Mouse (Mus musculus): ENCODE measurements around the gene Pklr. TPM values are rescaled to one million over a fixed set of nuclear protein-coding genes. Genes with fewer than 3 reads are reported as not detected.
A peak's percentile ranks its signal among the peaks of the same experiment; 100 is the strongest.
"Not testable (repeated sequence)": the region's sequence is repeated elsewhere in the genome, so short reads cannot be mapped to it uniquely, and the experiment has no call there.

Pklr gene
- polyA plus RNA-seq, 1 experiment from 2014 or later, result 4.4 TPM

DNA sequence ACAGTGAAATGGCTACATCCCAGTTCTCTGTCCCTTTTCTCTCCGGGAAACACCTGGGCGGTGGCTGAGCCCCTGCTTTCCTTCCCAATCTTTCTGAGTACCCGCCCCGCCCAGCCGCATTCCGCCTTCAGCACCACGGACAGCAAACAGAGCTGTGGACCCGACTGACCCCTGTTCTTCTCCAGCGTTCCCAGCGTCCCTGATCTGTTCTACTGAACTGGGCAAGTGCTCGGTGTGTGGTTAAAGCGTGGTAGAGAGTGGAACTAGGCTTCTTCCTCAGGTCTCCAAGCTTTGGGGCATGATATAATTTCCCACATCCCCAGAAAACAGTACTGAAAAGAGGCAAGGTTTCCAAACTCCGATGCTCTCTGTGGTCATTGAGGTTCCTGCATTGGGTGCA is 23.3 kb downstream of the Pklr start:
- H3K27me3 ChIP-seq (ENCODE audit: insufficient read depth, poor library complexity, severe bottlenecking), result peaks cover 14% of the 10 kb centered on the region
- peaks cover 32% of the 10 kb centered on the region for H3K4me1 ChIP-seq (replicated peaks)
- DNase-seq (ENCODE audit: low spot score), result peak; percentile 76
- no peaks in the 10 kb centered on the region for H3K36me3 ChIP-seq
- H3K27ac ChIP-seq, result no peak overlapping the region
- no peaks in the 10 kb centered on the region for H3K9me3 ChIP-seq
- 2% methylated on average over 13 of the region's 13 CpGs for WGBS
- H3K4me3 ChIP-seq, result peak overlapping the region; percentile 80

DNA sequence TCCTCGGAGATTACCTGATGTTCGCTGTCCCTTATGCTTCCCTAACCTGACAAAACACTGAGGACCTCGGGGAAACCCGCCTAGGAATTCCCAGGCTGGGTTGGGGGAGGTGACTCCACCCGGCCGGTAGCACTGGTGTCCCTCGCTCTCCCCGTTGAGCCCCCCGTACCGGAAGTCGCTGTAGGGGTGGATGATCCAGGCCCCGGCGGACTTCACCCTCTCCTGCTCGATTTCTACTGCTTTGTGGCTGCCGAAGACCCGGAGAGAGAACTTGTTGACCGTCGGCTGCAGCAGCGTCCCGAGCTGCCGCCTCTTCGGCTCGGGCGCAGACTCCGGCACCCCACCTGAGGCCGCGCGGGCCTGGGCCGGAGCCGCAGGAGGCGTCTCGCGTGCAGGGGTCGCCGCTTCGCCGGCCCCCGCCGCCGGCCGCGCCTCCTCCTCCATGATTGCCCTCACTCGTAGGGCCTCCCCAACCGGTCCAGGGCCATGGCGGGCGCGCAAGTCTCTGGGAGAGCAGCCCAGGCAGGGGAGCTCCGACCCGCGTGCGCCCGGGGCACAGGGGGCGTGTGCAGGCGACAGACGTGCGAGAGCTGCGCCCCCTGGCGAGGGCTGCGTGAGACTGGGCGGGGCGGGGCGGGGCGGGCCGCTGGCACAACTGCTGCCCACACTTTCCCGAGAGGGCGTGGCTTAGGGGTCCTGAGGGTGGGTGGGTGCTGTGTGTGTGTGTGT is 23.8 kb downstream of the Pklr start, which contains the start of gene Hcn3:
Gene Hcn3, minus strand, starts transcription at position 581 of the 729 bp plus-strand sequence.
- Histone ChIP-seq H3K36me3 (no peaks in the 10 kb centered on the region), H3K27me3 (ENCODE audit: insufficient read depth, poor library complexity, severe bottlenecking) (peaks cover 14% of the 10 kb centered on the region), H3K4me1 (replicated peaks) (peaks cover 35% of the 10 kb centered on the region), H3K27ac (peak within 1 kb of the TSS; percentile 84), H3K4me3 (peak within 1 kb of the TSS; percentile 80), H3K9me3 (no peaks in the 10 kb centered on the region)
- under 1% methylated on average over 66 of the region's 66 CpGs for WGBS
- DNase-seq (ENCODE audit: low spot score), result peak; percentile 79

DNA sequence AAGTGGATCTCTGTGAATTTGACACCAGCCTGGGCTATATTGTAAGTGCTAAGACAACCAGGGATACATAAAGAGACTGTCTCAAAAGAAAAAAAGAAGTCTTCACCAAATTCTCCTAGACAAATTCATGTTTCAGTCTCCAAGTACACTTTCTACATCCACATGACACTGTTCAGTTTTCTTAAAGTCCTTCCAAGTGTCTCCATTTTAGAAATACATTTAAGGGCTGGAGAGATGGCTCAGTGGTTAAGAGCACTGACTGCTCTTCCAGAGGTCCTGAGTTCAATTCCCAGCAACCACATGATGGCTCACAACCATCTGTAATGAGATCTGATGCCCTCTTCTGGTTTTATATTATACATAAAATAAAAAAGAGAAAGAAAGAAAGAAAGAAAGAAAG is 25.3 kb downstream of the Pklr start:
- not testable (repeated sequence) for H3K4me3 ChIP-seq; DNase-seq (ENCODE audit: low spot score); H3K36me3 ChIP-seq; H3K9me3 ChIP-seq; H3K27ac ChIP-seq
- peaks cover 45% of the 10 kb centered on the region for H3K4me1 ChIP-seq (replicated peaks)
- H3K27me3 ChIP-seq (ENCODE audit: insufficient read depth, poor library complexity, severe bottlenecking), result peaks cover 14% of the 10 kb centered on the region

DNA sequence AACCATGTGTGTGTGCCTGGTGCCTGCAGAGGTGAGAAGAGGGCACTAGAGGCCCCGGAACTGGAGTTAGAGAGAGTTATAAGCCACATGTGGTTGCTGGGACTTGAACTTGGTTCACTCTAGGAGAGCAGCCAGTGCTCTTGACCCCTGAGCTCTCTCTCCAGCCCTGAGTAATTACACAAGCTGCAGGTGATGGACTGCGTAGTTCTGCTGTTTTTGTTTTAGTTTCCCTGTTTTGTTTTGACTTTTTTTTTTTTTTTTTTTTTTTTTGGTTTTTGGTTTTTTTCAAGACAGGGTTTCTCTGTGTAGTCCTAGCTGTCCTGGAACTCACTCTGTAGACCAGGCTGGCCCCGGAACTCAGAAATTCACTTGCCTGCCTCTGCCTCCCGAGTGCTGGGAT is 25.8 kb downstream of the Pklr start:
- no peaks in the 10 kb centered on the region for H3K9me3 ChIP-seq
- peaks cover 8% of the 10 kb centered on the region for H3K36me3 ChIP-seq
- peaks cover 14% of the 10 kb centered on the region for H3K27me3 ChIP-seq (ENCODE audit: insufficient read depth, poor library complexity, severe bottlenecking)
- WGBS, result 82% methylated on average over 4 of the region's 4 CpGs
- no peak overlapping the region for H3K27ac ChIP-seq
- H3K4me1 ChIP-seq (replicated peaks), result peaks cover 50% of the 10 kb centered on the region
- H3K4me3 ChIP-seq, result no peak overlapping the region
- DNase-seq (ENCODE audit: low spot score), result no peak

DNA sequence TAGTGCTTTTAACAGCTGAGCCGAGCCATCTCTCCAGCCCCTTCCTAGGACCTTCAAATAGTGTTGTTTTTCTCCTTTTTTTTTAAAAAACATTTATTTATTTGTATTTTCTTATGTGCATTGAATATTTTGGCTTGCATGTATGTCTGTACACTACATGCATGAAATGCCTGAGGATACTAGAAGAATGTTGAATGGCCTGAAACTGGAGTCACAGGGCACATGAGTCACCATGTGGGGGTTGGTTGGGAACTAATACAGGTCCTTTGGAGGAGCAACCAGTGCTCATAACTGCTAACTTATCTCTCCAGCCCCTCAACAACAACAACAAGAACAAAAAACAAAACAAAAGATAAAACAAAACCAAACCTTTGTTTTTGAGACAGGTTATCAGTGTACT is 27.2 kb downstream of the Pklr start:
- 85% methylated on average over 1 of the region's 1 CpGs for WGBS
- peaks cover 52% of the 10 kb centered on the region for H3K4me1 ChIP-seq (replicated peaks)
- H3K27me3 ChIP-seq (ENCODE audit: insufficient read depth, poor library complexity, severe bottlenecking), result peaks cover 13% of the 10 kb centered on the region
- H3K27ac ChIP-seq, result no peak overlapping the region
- no peaks in the 10 kb centered on the region for H3K9me3 ChIP-seq
- H3K4me3 ChIP-seq, result no peak overlapping the region
- DNase-seq (ENCODE audit: low spot score), result no peak
- H3K36me3 ChIP-seq, result peaks cover 22% of the 10 kb centered on the region

DNA sequence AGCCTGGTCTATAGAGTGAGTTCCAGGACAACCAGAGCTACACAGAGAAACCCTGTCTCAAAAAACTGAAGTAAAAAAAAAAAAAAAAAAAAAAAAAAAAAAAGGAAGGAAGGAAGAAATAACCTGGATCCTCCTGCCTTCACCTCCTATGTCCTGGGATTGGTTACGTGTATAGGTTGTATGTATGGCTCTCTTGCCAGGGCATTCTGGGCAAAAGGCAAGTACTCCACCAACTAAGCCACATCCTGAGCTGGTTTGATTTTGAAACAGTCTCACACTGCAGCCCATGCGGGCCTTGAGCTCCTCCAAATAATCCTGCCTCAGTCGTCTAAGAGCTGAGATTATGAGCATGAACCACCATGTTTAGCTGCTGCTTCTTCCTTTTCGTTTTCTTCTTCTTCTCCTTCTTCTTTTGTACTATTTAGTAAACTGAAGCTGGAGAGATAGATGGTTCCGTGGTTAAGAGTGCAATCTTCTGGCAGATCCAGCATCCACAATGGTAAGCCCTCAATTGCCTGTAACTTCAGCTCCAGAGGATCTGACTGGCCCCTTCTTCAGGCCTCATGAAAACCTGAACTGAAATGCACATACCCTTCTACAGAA is 27.8 kb downstream of the Pklr start:
- WGBS, result 74% methylated on average over 5 of the region's 5 CpGs
- Histone ChIP-seq H3K27me3 (ENCODE audit: insufficient read depth, poor library complexity, severe bottlenecking) (peaks cover 6% of the 10 kb centered on the region), H3K36me3 (peaks cover 28% of the 10 kb centered on the region), H3K27ac (peak overlapping the region; percentile 99), H3K9me3 (no peaks in the 10 kb centered on the region), H3K4me1 (replicated peaks) (peaks cover 46% of the 10 kb centered on the region), H3K4me3 (peak overlapping the region; percentile 99; the same call in 1 of the 2 replicates)
- no peak for DNase-seq (ENCODE audit: low spot score)

DNA sequence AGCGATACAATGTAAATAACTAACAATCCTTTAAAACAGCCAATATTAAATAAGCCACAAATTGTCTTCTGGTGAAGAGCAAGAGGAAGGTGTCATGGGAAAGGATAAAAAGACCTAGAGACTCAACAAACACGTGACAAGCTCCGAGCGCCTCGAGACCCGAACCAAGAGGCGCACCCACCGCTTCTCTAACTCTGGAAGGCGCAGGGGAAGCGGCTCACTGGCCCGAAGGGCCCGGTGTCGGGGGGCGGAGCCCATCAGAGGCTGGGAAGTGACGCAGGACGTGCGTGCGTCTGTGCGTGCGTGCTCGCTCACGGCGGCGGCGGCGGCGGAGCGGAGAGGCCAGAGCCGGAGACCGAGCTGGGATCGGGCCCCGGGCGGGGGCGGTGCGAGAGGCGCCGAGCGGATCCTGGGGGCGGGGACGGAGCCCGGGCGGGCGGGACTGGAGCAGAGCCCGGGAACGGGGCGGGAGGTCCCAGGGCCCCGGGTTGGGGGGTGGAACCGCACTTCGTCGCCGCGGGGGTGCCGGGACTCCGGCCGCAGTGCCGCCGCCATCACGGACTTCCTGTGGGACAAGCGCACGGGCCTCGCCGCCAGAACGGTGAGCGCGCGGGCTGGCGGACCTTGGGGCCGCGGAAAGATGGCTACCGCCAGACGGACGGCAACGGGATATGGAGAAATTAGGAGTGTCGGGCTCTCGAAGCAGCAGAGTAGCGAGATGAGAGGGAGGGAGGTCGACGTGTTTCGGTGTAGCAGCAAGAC is 28.7 kb downstream of the Pklr start, which contains the start of gene Clk2:
Gene Clk2, plus strand, starts transcription at position 290 of the 762 bp plus-strand sequence.
- H3K4me3 ChIP-seq, result peak within 1 kb of the TSS; percentile 99
- WGBS, result under 1% methylated on average over 79 of the region's 79 CpGs

DNA sequence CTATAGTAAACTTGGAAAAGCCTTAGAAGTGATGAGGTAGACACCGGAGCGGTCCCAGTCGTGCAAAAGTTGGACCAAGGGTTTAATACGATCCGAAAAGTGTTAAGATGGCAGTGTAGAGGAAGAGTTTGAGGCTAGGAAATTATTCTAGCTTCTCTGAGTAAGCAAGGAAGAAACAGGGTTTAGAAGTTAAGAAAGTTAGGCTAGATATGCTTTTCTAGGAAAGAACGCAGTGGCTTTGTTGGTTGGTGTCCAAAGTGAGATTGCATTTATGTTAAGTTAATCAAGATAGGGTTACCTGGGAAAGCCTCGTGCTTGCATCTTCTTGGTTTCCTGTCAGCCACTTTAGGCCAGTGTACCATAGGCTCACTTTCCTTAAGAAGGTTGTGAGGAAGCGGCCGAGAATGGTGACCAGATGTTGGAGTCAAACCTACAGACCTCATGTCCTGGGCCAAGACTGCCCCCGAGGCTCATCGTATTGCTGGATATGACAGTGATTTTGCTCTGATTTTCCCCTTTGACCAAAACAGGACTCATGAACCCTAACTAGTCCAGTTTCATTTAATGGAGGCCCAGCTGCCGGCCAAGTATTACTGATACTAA is 29.4 kb downstream of the Pklr start:
- DNase-seq (ENCODE audit: low spot score), result no peak
- Histone ChIP-seq H3K36me3 (peaks cover 44% of the 10 kb centered on the region), H3K27ac (peak overlapping the region; percentile 99), H3K4me3 (peak overlapping the region; percentile 99), H3K27me3 (ENCODE audit: insufficient read depth, poor library complexity, severe bottlenecking) (no peaks in the 10 kb centered on the region), H3K4me1 (replicated peaks) (peaks cover 30% of the 10 kb centered on the region), H3K9me3 (no peaks in the 10 kb centered on the region)
- 30% methylated on average over 12 of the region's 12 CpGs for WGBS

More for the DNA sequence above, 28.7 kb downstream of the Pklr start, which contains the start of gene Clk2:
- peaks cover 37% of the 10 kb centered on the region for H3K36me3 ChIP-seq
- H3K27ac ChIP-seq, result peak within 1 kb of the TSS; percentile 99
- no peaks in the 10 kb centered on the region; the same call in 1 of the 2 replicates for H3K27me3 ChIP-seq (ENCODE audit: insufficient read depth, poor library complexity, severe bottlenecking)
- peaks cover 37% of the 10 kb centered on the region for H3K4me1 ChIP-seq (replicated peaks)
- H3K9me3 ChIP-seq, result no peaks in the 10 kb centered on the region
- DNase-seq (ENCODE audit: low spot score), result peak; percentile 96

DNA sequence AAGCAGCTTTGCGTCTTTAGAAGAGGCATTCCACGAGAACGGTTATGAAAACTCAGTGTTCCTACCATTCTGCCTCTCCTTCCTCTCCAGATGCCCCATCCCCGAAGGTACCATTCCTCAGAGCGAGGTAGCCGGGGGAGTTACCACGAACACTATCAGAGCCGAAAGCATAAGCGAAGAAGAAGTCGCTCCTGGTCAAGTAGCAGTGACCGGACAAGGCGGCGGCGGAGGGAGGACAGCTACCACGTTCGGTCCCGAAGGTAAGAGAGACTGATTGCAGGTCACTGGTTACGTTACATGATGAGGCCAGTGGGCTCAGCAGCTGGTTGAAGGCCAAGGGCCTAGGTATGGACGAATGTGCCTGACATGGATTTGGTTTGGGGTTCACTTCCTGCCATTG is 31.0 kb downstream of the Pklr start:
- WGBS, result 97% methylated on average over 19 of the region's 19 CpGs
- peaks cover 60% of the 10 kb centered on the region for H3K36me3 ChIP-seq
- H3K4me3 ChIP-seq, result 0 out of 2 replicates have a peak overlapping the region, but pooled peaks have one; percentile 99
- DNase-seq (ENCODE audit: low spot score), result no peak
- H3K4me1 ChIP-seq (replicated peaks), result peaks cover 29% of the 10 kb centered on the region
- no peak overlapping the region for H3K27ac ChIP-seq
- H3K27me3 ChIP-seq (ENCODE audit: insufficient read depth, poor library complexity, severe bottlenecking), result no peaks in the 10 kb centered on the region
- no peaks in the 10 kb centered on the region for H3K9me3 ChIP-seq

DNA sequence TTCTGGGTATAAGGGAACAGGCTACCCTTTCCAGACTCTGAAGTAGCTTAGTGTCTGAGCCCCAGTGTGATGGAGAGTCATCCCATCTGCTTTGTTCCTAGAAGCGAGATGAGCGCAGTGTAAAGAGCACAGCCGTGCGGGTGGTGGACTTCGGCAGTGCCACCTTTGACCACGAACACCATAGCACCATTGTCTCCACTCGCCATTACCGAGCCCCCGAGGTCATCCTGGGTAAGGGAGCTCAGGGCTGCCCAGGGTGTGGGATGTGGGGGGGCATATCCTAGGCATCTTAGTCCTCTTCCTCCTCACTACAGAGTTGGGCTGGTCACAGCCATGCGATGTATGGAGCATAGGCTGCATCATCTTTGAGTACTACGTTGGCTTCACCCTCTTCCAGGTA is 38.9 kb downstream of the Pklr start:
- Histone ChIP-seq H3K9me3 (no peaks in the 10 kb centered on the region), H3K27me3 (ENCODE audit: insufficient read depth, poor library complexity, severe bottlenecking) (no peaks in the 10 kb centered on the region), H3K4me1 (replicated peaks) (peaks cover 18% of the 10 kb centered on the region), H3K4me3 (no peak overlapping the region), H3K27ac (no peak overlapping the region), H3K36me3 (peaks cover 79% of the 10 kb centered on the region)
- no peak for DNase-seq (ENCODE audit: low spot score)
- 93% methylated on average over 11 of the region's 11 CpGs for WGBS

DNA sequence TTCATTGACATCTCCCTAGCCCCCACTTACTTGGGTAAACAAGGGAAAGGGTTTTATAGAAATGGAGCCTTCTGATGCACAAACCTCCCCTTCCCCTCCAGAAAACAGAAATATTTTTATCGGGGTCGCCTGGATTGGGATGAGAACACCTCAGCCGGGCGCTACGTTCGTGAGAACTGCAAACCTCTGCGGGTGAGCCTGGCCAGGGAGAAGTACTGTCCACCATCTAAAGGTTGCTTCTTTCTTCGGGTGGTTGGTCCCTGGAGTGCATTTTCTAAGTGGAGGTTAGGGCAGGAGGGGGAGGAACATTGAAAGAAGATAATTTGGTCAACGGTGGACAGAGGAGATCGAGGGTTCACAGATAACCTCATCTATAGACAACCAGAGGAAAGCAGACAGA is 39.6 kb downstream of the Pklr start:
- Histone ChIP-seq H3K4me3 (no peak overlapping the region), H3K36me3 (peaks cover 79% of the 10 kb centered on the region), H3K27me3 (ENCODE audit: insufficient read depth, poor library complexity, severe bottlenecking) (no peaks in the 10 kb centered on the region), H3K9me3 (no peaks in the 10 kb centered on the region), H3K27ac (no peak overlapping the region), H3K4me1 (replicated peaks) (peaks cover 18% of the 10 kb centered on the region)
- 96% methylated on average over 10 of the region's 10 CpGs for WGBS
- DNase-seq (ENCODE audit: low spot score), result no peak

DNA sequence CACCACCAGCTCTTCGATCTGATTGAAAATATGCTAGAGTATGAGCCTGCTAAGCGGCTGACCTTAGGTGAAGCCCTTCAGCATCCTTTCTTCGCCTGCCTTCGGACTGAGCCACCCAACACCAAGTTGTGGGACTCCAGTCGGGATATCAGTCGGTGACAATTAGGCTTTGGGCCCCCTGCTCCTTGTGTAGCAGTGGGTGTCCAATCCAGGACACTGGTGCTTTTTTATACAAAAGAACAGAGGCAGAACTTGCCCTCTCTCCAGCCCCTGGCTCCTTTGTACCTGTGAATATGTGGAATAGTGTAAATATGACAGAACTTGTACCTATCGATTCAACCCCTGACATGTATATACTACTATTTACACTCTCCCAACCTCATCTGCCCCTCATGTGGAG is 40.5 kb downstream of the Pklr start:
- no peaks in the 10 kb centered on the region for H3K27me3 ChIP-seq (ENCODE audit: insufficient read depth, poor library complexity, severe bottlenecking)
- no peak for DNase-seq (ENCODE audit: low spot score)
- 87% methylated on average over 7 of the region's 7 CpGs for WGBS
- peaks cover 18% of the 10 kb centered on the region for H3K4me1 ChIP-seq (replicated peaks)
- H3K27ac ChIP-seq, result no peak overlapping the region
- H3K9me3 ChIP-seq, result no peaks in the 10 kb centered on the region
- no peak overlapping the region for H3K4me3 ChIP-seq
- peaks cover 79% of the 10 kb centered on the region for H3K36me3 ChIP-seq
